Mouse (Mus musculus): ENCODE measurements at regions not wholly inside any gene's neighbourhood (a gene's known extent, or its start where the extent isn't known, plus 50 kb on each side); places are given as distances from the start of the nearest gene placed in this dataset.
A peak's percentile ranks its signal among the peaks of the same experiment; 100 is the strongest.

DNA sequence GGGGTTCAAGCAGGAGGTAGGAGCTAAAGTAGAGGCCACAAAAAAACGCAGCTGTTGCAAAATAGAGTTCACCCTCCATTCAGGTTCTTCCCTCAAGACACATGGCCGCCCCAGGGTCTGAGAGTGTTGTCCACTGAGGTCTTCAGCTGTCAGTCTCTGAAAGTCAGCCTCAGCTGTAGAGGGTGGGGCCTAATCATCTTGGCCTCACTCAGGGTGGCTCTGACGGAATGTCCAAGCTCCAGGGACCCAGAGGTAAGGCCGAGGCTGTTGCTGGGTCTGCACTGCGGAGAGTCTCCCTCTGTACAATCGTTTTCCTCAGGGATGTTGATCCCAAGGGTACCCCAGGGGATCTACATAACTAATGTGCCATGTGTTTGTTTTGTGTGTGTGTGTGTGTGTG, 55.2 kb upstream of the Ptgfrn start:
- ATAC-seq (replicated peaks; ENCODE audit: insufficient number of reproducible peaks, low FRiP score, low TSS enrichment) = no peak
- H3K4me2 ChIP-seq = no peak overlapping the region
- H3K9ac ChIP-seq (ENCODE audit: low read depth, low read length) = no peak overlapping the region
- H3K27ac ChIP-seq (ENCODE audit: low read depth, low read length) = no peak overlapping the region
- no peaks in the 10 kb centered on the region for H3K27me3 ChIP-seq (ENCODE audit: control insufficient read depth, insufficient read depth, low read length)
- H3K36me3 ChIP-seq (ENCODE audit: control insufficient read depth, insufficient read depth, low read length) = no peaks in the 10 kb centered on the region
- 55% methylated on average over 6 of the region's 6 CpGs for whole genome bisulfite sequencing (ENCODE audit: insufficient replicate concordance)
- H3K9me3 ChIP-seq (replicated peaks; ENCODE audit: control insufficient read depth, low read length) = no peaks in the 10 kb centered on the region
- H3K4me1 ChIP-seq (ENCODE audit: control insufficient read depth, insufficient read depth, low read length) = peaks cover 46% of the 10 kb centered on the region
- H3K4me3 ChIP-seq (ENCODE audit: low read depth, low read length) = no peak overlapping the region

DNA sequence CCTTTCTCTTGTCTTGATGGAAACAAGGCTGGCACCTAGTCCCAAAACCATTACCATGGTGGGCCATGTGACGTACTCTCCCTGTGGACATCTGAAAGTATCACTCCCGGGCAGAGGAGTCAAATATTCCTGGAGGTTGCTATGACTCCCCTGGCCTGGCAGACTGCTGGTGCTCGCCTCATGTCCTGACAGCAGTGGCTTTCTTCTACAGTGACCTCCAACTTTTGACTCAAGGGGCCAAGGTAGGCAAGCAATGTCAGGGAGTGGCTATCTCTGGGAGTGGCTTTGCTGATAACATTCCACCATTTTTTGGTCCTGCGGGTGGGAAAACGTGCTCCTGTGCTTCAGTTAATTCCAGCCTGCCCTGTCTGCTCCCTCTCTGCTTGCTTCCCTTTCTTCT, 54.7 kb upstream of the Ptgfrn start:
- no peaks in the 10 kb centered on the region for H3K9me3 ChIP-seq (replicated peaks; ENCODE audit: control insufficient read depth, low read length)
- ATAC-seq (replicated peaks; ENCODE audit: insufficient number of reproducible peaks, low FRiP score, low TSS enrichment) = no peak
- H3K9ac ChIP-seq (ENCODE audit: low read depth, low read length) = no peak overlapping the region
- H3K27me3 ChIP-seq (ENCODE audit: control insufficient read depth, insufficient read depth, low read length) = no peaks in the 10 kb centered on the region
- 50% methylated on average over 5 of the region's 5 CpGs for WGBS (ENCODE audit: insufficient replicate concordance)
- peaks cover 44% of the 10 kb centered on the region for H3K4me1 ChIP-seq (ENCODE audit: control insufficient read depth, insufficient read depth, low read length)
- no peak overlapping the region for H3K4me3 ChIP-seq (ENCODE audit: low read depth, low read length)
- H3K4me2 ChIP-seq = no peak overlapping the region
- H3K36me3 ChIP-seq (ENCODE audit: control insufficient read depth, insufficient read depth, low read length) = no peaks in the 10 kb centered on the region
- H3K27ac ChIP-seq (ENCODE audit: low read depth, low read length) = no peak overlapping the region

DNA sequence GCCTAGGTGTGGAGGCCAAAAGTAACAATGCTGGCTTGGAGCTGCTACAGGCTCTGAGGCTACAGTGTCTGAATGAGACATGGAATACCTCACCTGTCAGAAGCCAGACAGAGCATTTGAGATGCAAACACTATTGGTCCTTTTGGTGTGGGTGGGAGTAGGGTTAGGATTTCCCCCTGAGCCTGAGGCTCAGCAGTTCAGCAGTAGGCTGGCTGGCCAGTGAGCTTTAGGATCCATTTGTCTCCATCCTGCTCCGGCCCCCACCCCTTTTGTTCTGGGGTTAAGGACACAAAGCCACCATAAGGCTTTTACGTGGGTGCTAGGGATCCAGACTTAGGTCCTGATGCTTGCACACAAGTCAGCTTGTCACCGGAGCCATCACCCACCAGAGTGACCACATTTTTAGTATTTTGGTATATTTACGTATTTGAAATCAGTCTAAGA, 53.9 kb upstream of the Ptgfrn start:
- Histone ChIP-seq H3K4me1 (ENCODE audit: control insufficient read depth, insufficient read depth, low read length) (peaks cover 44% of the 10 kb centered on the region), H3K4me2 (no peak overlapping the region), H3K27ac (ENCODE audit: low read depth, low read length) (no peak overlapping the region), H3K36me3 (ENCODE audit: control insufficient read depth, insufficient read depth, low read length) (no peaks in the 10 kb centered on the region), H3K9me3 (replicated peaks; ENCODE audit: control insufficient read depth, low read length) (no peaks in the 10 kb centered on the region), H3K9ac (ENCODE audit: low read depth, low read length) (no peak overlapping the region), H3K27me3 (ENCODE audit: control insufficient read depth, insufficient read depth, low read length) (no peaks in the 10 kb centered on the region), H3K4me3 (ENCODE audit: low read depth, low read length) (no peak overlapping the region)
- ATAC-seq (replicated peaks; ENCODE audit: insufficient number of reproducible peaks, low FRiP score, low TSS enrichment) = no peak
- WGBS (ENCODE audit: insufficient replicate concordance) = 76% methylated on average over 4 of the region's 4 CpGs

DNA sequence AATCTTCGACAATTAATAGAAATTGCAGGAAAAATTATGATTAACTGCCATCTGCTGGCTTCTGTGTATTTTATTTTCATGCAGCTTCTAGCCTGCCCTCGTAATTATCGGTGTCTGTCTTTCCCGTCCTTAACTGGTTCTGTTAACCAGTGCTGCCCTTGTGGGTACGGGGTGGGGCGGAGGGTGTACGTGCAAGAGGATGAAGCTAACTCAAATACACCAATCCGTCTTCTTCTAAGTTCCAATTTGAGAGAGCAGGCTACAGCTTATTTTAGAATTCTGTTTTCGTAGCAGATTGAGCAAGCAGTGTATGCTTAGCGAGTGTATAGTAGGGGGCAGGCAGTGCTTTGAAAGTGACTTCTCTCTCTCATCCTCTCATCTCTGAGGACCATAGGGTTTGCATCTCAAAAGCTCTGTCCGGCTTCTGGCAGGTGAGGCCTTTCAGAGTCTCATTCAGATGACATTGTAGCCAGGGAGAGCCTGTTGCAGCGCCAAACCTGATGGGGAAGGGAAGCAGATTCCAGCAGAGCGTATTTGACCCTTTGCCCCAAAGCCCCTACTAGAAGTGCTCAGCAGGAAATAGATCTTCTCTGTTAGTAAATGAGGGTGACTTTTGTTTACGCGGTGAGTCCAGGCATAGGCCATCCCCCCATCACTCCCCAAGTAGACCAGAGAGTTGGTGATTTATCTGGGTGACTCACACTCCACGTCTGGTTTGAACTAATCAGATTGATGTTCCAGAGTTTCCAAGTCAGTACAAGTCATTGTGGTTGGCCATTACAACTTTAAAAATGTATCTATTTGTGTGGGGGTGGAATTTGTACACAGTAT, 53.3 kb upstream of the Ptgfrn start:
- ATAC-seq (replicated peaks; ENCODE audit: insufficient number of reproducible peaks, low FRiP score, low TSS enrichment) = no peak
- Histone ChIP-seq H3K27me3 (ENCODE audit: control insufficient read depth, insufficient read depth, low read length) (no peaks in the 10 kb centered on the region), H3K36me3 (ENCODE audit: control insufficient read depth, insufficient read depth, low read length) (no peaks in the 10 kb centered on the region), H3K4me3 (ENCODE audit: low read depth, low read length) (no peak overlapping the region), H3K4me1 (ENCODE audit: control insufficient read depth, insufficient read depth, low read length) (peaks cover 40% of the 10 kb centered on the region), H3K4me2 (no peak overlapping the region), H3K27ac (ENCODE audit: low read depth, low read length) (no peak overlapping the region), H3K9ac (ENCODE audit: low read depth, low read length) (no peak overlapping the region), H3K9me3 (replicated peaks; ENCODE audit: control insufficient read depth, low read length) (no peaks in the 10 kb centered on the region)
- 48% methylated on average over 16 of the region's 16 CpGs for WGBS (ENCODE audit: insufficient replicate concordance)

DNA sequence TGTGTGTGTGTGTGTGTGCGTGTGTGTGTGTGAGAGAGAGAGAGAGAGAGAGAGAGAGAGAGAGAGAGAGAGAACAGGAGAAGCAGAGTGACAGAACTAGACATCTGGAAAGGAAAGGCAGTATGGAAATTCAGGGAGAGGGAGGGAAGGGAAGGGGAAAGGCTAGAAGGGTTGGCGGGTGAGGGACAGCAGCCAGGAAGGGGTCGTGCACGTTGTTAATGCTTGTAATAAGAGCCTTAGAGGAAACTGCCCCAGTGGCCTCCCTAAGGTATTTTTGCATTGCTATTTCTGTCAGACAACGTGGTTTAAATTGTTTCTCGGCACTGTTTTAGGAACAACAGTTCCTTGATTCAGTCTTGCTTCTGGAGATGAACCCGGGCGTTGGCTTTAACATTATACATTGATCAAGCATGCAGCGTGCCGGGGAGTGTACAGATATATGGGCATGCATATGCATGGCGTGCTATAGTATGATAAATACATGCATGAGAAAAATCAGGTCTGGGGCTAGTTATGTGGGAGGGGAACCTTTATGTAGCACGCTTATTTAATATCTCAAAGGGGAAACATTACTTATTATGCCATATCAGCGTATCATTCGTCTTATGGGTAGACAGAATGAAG, 52.6 kb upstream of the Ptgfrn start:
- ATAC-seq (replicated peaks; ENCODE audit: insufficient number of reproducible peaks, low FRiP score, low TSS enrichment) = no peak
- whole genome bisulfite sequencing (ENCODE audit: insufficient replicate concordance) = 43% methylated on average over 14 of the region's 14 CpGs
- H3K27me3 ChIP-seq (ENCODE audit: control insufficient read depth, insufficient read depth, low read length) = no peaks in the 10 kb centered on the region
- peaks cover 35% of the 10 kb centered on the region for H3K4me1 ChIP-seq (ENCODE audit: control insufficient read depth, insufficient read depth, low read length)
- no peak overlapping the region for H3K4me3 ChIP-seq (ENCODE audit: low read depth, low read length)
- peak overlapping the region; percentile 14 for H3K4me2 ChIP-seq
- H3K9ac ChIP-seq (ENCODE audit: low read depth, low read length) = no peak overlapping the region
- no peak overlapping the region for H3K27ac ChIP-seq (ENCODE audit: low read depth, low read length)
- H3K36me3 ChIP-seq (ENCODE audit: control insufficient read depth, insufficient read depth, low read length) = no peaks in the 10 kb centered on the region
- no peaks in the 10 kb centered on the region for H3K9me3 ChIP-seq (replicated peaks; ENCODE audit: control insufficient read depth, low read length)

DNA sequence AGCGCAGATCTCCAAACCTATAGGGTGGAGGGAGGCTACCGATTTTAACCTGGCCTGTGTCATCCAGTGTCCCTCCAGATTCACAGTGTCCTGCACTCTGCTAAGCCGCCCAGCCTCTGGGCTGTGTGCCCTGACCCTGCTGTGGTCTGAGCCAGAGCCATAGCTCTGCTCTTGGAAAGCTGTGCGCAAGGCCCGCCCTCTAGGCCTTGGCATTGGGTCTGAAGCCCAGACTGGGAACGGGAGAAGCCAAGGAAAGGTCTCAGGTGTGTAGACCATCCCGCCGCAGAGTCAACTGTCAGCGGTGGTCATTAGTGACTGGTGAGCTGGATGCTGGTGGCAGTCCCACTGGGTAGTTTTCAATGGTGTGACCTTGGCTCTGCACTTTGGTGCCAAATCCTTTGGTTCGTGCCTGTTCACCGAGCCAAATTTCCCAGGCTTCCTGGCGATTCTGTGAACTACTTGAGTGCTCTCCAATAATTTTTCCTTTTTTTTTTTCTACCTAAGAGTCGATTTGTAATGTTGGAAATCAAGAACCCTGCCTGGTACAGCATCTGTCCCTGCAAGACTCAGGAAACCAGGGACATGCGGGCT, 52.0 kb upstream of the Ptgfrn start:
- Histone ChIP-seq H3K36me3 (ENCODE audit: control insufficient read depth, insufficient read depth, low read length) (no peaks in the 10 kb centered on the region), H3K4me3 (ENCODE audit: low read depth, low read length) (no peak overlapping the region), H3K4me1 (ENCODE audit: control insufficient read depth, insufficient read depth, low read length) (peaks cover 35% of the 10 kb centered on the region), H3K9ac (ENCODE audit: low read depth, low read length) (peak overlapping the region; percentile 39; the same call in 1 of the 2 replicates), H3K4me2 (peak overlapping the region; percentile 42), H3K27ac (ENCODE audit: low read depth, low read length) (peak overlapping the region; percentile 29; the same call in 1 of the 2 replicates), H3K27me3 (ENCODE audit: control insufficient read depth, insufficient read depth, low read length) (no peaks in the 10 kb centered on the region), H3K9me3 (replicated peaks; ENCODE audit: control insufficient read depth, low read length) (no peaks in the 10 kb centered on the region)
- 0 out of 2 replicates have a peak, but pooled peaks have one; percentile 36 for ATAC-seq (replicated peaks; ENCODE audit: insufficient number of reproducible peaks, low FRiP score, low TSS enrichment)
- 44% methylated on average over 14 of the region's 14 CpGs for WGBS (ENCODE audit: insufficient replicate concordance)

DNA sequence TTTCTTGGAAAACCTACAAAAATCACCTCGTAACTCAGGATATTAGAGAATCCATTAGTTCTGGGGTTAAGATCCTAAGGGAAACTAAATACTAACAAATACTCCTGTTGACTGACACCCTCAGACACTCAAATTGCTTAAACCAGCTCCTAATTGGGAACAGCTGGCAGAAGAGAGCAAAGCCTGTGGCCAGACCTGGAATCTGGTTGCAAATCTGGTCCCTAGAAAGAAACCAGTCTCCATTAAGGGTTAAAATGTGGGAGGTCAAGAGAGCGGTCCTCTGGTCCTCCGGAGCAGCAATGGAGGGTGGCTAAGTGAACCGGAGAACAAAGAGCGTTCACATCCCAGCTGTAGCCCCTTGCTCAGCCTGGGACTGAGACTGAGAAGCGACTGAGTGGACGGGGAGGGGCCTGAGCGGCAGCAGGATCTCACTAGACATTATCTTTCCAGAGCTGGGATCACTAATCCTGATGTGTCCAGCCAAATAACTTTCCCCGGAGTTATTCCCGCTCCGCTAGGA, 51.4 kb upstream of the Ptgfrn start:
- H3K27me3 ChIP-seq (ENCODE audit: control insufficient read depth, insufficient read depth, low read length) = no peaks in the 10 kb centered on the region
- peaks cover 35% of the 10 kb centered on the region for H3K4me1 ChIP-seq (ENCODE audit: control insufficient read depth, insufficient read depth, low read length)
- H3K9ac ChIP-seq (ENCODE audit: low read depth, low read length) = peak overlapping the region; percentile 39; the same call in 1 of the 2 replicates
- H3K36me3 ChIP-seq (ENCODE audit: control insufficient read depth, insufficient read depth, low read length) = no peaks in the 10 kb centered on the region
- H3K4me3 ChIP-seq (ENCODE audit: low read depth, low read length) = no peak overlapping the region
- no peaks in the 10 kb centered on the region for H3K9me3 ChIP-seq (replicated peaks; ENCODE audit: control insufficient read depth, low read length)
- WGBS (ENCODE audit: insufficient replicate concordance) = 17% methylated on average over 11 of the region's 11 CpGs
- peak overlapping the region; percentile 42 for H3K4me2 ChIP-seq
- H3K27ac ChIP-seq (ENCODE audit: low read depth, low read length) = peak overlapping the region; percentile 29; the same call in 1 of the 2 replicates
- no peak for ATAC-seq (replicated peaks; ENCODE audit: insufficient number of reproducible peaks, low FRiP score, low TSS enrichment)

Measured in heart, embryonic 11.5 days (tissue).